Mouse (Mus musculus): ENCODE data around the gene Cox6a2. TPM values are rescaled to one million over a fixed set of nuclear protein-coding genes. Genes with fewer than 3 reads are reported as not detected.

The Cox6a2 gene
- polyA plus RNA-seq (2015; fragmentation: Nextera tagmentation; extraction: Ambion mirVana): 3.9 and 6.8 TPM in 2 replicates

DNA sequence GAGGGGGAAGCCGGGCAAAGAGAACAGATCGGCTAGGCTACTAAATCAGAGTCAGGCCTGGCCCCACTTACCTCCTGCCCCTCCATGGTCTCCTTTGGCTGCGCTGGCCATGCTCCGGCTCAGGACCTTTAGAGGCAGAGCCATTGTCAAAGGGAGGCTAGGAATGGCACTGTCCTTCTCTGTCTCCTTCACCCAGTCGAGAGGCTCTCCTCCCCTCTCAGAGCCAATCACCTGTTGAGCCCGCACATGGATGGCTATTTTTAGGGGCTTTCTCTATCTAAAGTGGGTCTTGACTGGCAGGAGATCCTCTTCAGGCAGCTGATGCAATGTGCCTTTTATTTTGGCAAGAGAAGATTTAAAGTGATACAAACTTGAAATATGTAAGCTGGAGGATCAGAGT lies at the start of gene Cox6a2:
Gene Cox6a2 (minus strand): TSS at position 236 of the 400 bp plus-strand sequence.
- Histone ChIP-seq H3K36me3 (replicated peaks) (no peaks in the 10 kb centered on the region), H3K27me3 (no peaks in the 10 kb centered on the region; the same call in 1 of the 2 replicates), H3K4me1 (replicated peaks) (no peaks in the 10 kb centered on the region), H3K9ac (no peak within 1 kb of the TSS), H3K27ac (replicated peaks) (no peak within 1 kb of the TSS), H3K4me3 (replicated peaks) (no peak within 1 kb of the TSS), H3K4me2 (no peak within 1 kb of the TSS), H3K9me3 (replicated peaks) (no peaks in the 10 kb centered on the region)
- WGBS (ENCODE audit: insufficient replicate concordance): 72% methylated on average over 6 of the region's 6 CpGs
- ATAC-seq (ENCODE audit: insufficient read depth): no peak

DNA sequence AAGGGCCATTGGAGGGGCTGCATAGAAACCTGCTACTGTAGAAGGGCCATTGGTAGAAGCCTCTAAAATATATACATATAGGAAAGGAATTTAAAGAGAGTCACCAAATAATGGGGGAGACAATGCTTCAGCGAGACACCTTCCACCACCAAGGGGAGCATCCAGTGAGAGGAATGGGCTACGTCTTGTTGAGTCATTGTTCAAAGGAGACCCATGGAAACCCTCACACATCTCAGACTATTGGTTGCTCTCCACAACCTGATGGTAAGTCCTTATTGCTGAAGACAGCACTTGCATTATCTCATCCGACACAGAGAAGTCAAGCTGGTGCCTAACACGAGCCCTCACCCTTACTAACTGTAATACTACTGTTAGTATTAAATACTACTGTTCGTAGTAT lies 49.6 kb upstream of the Cox6a2 start:
- Histone ChIP-seq H3K27ac (replicated peaks) (no peak overlapping the region), H3K36me3 (replicated peaks) (no peaks in the 10 kb centered on the region), H3K9ac (no peak overlapping the region), H3K4me1 (replicated peaks) (peaks cover 9% of the 10 kb centered on the region), H3K4me3 (replicated peaks) (no peak overlapping the region), H3K9me3 (replicated peaks) (no peaks in the 10 kb centered on the region), H3K27me3 (peaks cover 91% of the 10 kb centered on the region), H3K4me2 (no peak overlapping the region)
- ATAC-seq (ENCODE audit: insufficient read depth): no peak
- WGBS (ENCODE audit: insufficient replicate concordance): 74% methylated on average over 5 of the region's 5 CpGs

DNA sequence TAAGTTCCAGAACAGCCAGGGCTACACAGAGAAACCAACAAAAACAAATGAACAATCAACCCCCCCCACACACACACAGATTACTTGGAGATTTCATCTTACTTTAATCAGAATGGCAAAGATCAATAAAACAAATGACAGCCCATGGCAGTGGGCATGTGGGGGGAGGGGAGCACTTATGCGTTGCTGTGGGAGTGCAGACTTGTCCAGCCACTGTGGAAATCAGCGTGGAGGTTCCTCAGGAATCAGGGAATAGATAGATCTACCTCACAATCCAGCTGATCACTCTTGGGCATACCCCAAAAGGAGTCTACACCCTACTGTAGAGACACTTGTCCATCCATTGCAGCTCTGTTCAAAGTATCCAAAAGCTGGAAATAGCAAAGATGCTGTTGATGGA lies 48.8 kb upstream of the Cox6a2 start:
- Histone ChIP-seq H3K9me3 (replicated peaks) (no peaks in the 10 kb centered on the region), H3K27ac (replicated peaks) (no peak overlapping the region), H3K4me2 (no peak overlapping the region), H3K4me3 (replicated peaks) (no peak overlapping the region), H3K36me3 (replicated peaks) (no peaks in the 10 kb centered on the region), H3K27me3 (peaks cover 91% of the 10 kb centered on the region), H3K4me1 (replicated peaks) (peaks cover 14% of the 10 kb centered on the region), H3K9ac (no peak overlapping the region)
- 50% methylated on average over 2 of the region's 2 CpGs for WGBS (ENCODE audit: insufficient replicate concordance)
- ATAC-seq (ENCODE audit: insufficient read depth): no peak

DNA sequence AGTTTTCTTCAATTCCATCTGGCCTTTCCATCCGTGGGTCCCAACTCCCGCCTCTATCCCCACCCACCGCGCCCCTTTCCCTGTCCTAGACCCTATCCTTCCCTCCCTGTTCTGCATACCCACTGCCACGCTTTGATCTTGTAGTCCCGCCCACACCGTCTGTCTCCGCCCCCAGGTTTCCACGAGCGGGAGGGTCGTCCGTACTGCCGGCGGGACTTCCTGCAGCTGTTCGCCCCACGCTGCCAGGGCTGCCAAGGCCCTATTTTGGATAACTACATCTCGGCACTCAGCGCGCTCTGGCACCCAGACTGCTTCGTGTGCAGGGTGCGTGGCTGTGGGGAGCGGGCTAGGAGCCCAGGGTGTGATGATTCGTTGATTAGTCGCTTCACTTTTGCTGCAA lies 46.4 kb upstream of the Cox6a2 start:
- no peak overlapping the region for H3K9ac ChIP-seq
- no peak overlapping the region for H3K27ac ChIP-seq (replicated peaks)
- no peak for ATAC-seq (ENCODE audit: insufficient read depth)
- H3K27me3 ChIP-seq: peaks cover 80% of the 10 kb centered on the region
- H3K4me3 ChIP-seq (replicated peaks): no peak overlapping the region
- H3K36me3 ChIP-seq (replicated peaks): no peaks in the 10 kb centered on the region
- 21% methylated on average over 24 of the region's 24 CpGs for WGBS (ENCODE audit: insufficient replicate concordance)
- H3K9me3 ChIP-seq (replicated peaks): no peaks in the 10 kb centered on the region
- H3K4me1 ChIP-seq (replicated peaks): peaks cover 25% of the 10 kb centered on the region
- H3K4me2 ChIP-seq: peak overlapping the region; percentile 33; the same call in 1 of the 2 replicates

DNA sequence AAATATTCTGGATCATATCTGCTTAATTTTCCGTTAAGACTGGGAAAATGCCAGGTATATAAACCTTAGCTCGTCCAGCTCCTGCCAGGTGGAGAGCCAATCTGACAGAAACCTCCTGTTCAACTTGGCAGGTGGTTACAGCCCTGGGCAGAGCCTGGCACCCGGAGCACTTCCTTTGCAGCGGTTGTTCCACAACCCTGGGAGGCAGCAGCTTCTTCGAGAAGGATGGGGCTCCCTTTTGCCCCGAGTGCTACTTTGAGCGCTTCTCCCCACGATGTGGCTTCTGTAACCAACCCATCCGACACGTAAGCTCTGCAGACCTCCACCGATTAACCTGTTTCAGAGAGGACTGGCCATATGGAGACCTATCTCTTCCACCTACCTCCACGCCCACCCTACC lies 45.8 kb upstream of the Cox6a2 start:
- Histone ChIP-seq H3K36me3 (replicated peaks) (no peaks in the 10 kb centered on the region), H3K9me3 (replicated peaks) (no peaks in the 10 kb centered on the region), H3K4me2 (no peak overlapping the region), H3K4me3 (replicated peaks) (no peak overlapping the region), H3K27me3 (peaks cover 75% of the 10 kb centered on the region), H3K4me1 (replicated peaks) (peaks cover 32% of the 10 kb centered on the region), H3K27ac (replicated peaks) (no peak overlapping the region), H3K9ac (no peak overlapping the region)
- 50% methylated on average over 12 of the region's 12 CpGs for WGBS (ENCODE audit: insufficient replicate concordance)
- no peak for ATAC-seq (ENCODE audit: insufficient read depth)

DNA sequence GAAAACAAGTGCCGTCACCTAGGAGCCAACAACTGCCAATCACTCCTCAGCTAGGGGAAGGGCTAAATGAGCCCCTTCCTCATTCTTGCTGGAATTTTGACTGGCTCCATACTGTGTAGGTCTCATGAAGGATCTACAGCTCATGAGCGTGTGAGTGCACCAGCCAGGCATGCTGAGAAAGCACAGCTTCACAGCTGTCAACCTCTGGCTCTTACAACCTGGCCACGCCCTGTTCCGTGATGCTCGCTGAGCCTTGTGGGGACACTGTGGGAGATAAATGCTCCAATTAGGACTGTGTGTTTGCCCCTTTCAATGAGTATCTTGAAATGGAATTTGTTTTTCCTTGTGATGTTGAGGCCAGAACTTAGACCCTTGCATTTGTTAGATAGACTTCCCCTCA lies 43.8 kb upstream of the Cox6a2 start:
- Histone ChIP-seq H3K27me3 (peaks cover 65% of the 10 kb centered on the region), H3K4me2 (no peak overlapping the region), H3K9me3 (replicated peaks) (no peaks in the 10 kb centered on the region), H3K4me1 (replicated peaks) (peaks cover 42% of the 10 kb centered on the region), H3K27ac (replicated peaks) (no peak overlapping the region), H3K36me3 (replicated peaks) (peaks cover 5% of the 10 kb centered on the region), H3K4me3 (replicated peaks) (no peak overlapping the region), H3K9ac (no peak overlapping the region)
- no peak for ATAC-seq (ENCODE audit: insufficient read depth)
- WGBS (ENCODE audit: insufficient replicate concordance): 57% methylated on average over 5 of the region's 5 CpGs

DNA sequence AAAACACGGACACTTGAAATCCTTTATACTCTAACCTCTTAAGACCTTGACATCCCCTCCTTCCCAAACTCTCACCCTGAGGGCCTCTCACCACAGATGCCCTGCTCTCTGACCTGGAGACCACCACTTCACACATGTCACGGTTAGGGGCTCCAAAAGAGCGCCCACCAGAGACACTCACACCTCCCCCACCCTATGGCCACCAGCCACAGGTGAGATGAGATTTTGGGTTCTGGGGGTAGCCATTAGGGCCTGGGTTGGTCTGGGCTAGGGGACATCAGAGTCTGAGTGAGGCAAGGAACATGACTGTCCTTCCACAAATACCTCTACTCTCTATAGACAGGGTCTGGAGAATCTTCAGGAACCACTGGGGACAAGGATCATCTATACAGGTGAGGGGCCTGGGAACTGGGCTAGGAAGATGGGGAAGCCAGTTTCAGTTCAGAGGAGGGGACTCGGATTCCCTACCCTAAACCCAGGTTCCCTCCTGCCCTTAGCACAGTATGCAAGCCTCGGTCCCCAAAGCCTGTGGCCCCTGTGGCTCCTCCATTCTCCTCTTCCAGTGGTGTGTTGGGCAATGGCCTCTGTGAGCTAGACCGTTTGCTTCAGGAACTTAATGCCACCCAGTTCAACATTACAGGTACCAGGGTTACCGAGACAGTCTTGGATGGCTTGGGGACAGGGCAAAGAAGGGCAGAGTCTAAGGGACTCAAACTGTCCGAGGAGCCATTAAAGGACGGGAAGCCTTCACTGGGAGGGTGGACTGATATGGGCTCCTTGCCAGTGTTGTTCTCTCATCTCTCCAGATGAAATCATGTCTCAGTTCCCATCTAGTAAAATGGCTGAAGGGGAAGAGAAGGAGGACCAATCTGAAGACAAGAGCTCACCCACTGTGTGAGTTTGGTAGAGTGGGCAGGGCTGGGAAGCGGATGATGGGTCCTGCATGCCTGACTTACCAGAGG lies 42.2 kb upstream of the Cox6a2 start:
- Histone ChIP-seq H3K4me1 (replicated peaks) (peaks cover 42% of the 10 kb centered on the region), H3K27ac (replicated peaks) (no peak overlapping the region), H3K4me2 (peak overlapping the region; percentile 80; the same call in 1 of the 2 replicates), H3K36me3 (replicated peaks) (peaks cover 17% of the 10 kb centered on the region), H3K9ac (no peak overlapping the region), H3K4me3 (replicated peaks) (no peak overlapping the region), H3K27me3 (peaks cover 50% of the 10 kb centered on the region), H3K9me3 (replicated peaks) (no peaks in the 10 kb centered on the region)
- no peak for ATAC-seq (ENCODE audit: insufficient read depth)
- WGBS (ENCODE audit: insufficient replicate concordance): 76% methylated on average over 10 of the region's 10 CpGs

DNA sequence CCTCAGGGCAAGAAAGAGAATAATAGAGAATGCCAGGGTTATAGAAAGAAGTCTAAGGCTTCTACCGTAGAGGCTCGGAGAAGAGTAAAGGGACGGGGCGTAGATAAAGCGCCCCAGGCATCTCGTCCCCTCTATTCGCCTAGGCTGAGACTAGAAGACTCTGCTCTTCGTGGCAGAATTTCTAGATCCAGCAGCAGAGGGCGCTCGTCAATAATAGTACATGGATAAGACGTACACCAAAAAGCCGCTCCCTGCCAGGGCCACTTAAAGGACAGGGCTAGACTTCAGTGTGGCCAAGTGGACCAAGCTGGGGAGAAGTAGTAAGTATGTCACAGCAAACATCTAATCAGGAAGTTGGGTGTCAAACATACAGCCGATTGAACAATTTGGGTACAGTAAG lies 41.3 kb upstream of the Cox6a2 start:
- Histone ChIP-seq H3K4me1 (replicated peaks) (peaks cover 39% of the 10 kb centered on the region), H3K9ac (peak overlapping the region; percentile 65), H3K4me2 (peak overlapping the region; percentile 80), H3K9me3 (replicated peaks) (no peaks in the 10 kb centered on the region), H3K36me3 (replicated peaks) (peaks cover 24% of the 10 kb centered on the region), H3K27me3 (peaks cover 40% of the 10 kb centered on the region), H3K27ac (replicated peaks) (peak overlapping the region; percentile 60), H3K4me3 (replicated peaks) (peak overlapping the region; percentile 54)
- 2% methylated on average over 13 of the region's 13 CpGs for WGBS (ENCODE audit: insufficient replicate concordance)
- ATAC-seq (ENCODE audit: insufficient read depth): peak; percentile 81

DNA sequence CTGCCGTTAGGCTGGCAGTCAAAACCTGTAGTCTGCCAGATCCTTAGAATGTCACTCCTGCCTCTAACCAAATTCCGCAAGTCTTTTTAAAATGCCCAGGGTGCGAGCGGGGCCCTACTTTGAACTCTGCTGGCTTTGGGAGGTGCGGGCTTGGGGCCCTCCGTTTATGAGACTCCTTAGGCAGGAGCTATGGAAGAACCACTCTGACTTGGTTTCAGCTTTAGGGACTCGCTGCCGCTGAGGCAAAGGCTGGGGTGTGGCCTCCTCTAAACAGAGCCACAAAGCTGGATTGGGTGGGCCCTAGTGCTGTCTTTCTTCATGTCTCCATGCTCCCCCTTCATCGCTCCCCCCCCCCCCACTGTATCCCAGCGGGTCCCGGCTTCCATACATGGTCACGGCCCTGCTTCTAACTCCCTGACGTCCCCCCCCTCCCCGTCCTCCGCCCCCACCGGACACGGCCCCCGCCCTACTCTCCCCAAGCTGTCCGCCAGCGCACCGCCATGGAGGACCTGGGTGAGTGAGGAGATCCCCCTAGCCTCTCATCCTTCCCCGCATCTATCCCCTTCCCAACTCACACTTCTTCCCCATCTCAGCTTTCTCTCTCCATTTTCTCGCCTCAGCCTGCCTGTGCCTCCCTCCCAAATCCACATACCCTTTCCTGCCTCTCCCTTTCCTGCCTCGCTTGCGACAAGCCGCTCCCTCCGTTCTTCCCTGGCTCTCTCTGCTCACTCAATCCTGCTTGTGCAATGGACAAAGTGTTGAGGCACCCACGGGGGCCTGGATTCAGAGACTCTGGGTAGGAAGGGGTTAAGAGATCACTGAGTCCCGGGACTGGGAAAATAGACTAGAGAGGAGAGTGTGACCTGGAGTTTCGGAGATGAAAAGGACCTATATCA lies 40.6 kb upstream of the Cox6a2 start, which contains the start of gene Tgfb1i1:
Gene Tgfb1i1 (plus strand): TSS at position 317 of the 896 bp plus-strand sequence.
- Histone ChIP-seq H3K36me3 (replicated peaks) (peaks cover 30% of the 10 kb centered on the region), H3K27me3 (peaks cover 33% of the 10 kb centered on the region), H3K4me2 (peak within 1 kb of the TSS; percentile 80), H3K27ac (replicated peaks) (peak within 1 kb of the TSS; percentile 60), H3K9me3 (replicated peaks) (no peaks in the 10 kb centered on the region), H3K9ac (peak within 1 kb of the TSS; percentile 65), H3K4me1 (replicated peaks) (peaks cover 33% of the 10 kb centered on the region), H3K4me3 (replicated peaks) (peak within 1 kb of the TSS; percentile 54)
- 10% methylated on average over 29 of the region's 30 CpGs for WGBS (ENCODE audit: insufficient replicate concordance)
- peak; percentile 37 for ATAC-seq (ENCODE audit: insufficient read depth)

DNA sequence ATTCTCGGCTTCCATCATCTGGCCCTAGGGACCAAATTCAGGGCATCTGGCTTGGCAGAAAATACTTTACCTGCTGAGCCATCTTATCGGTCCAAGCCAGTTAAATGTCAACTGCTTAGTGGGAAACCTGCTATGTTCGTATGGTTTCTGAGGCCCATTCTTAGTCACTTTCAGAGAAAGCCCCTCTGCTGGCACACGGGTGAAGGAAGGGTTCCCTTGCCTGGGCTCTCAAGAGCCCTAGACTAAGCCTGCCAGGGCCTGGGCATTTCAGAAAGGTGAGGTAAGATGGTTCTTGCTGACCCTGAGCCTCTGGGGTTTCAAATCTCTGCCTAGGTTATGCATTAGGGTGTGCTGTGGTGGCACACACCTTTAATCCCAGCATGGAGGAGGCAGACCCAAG lies 39.4 kb upstream of the Cox6a2 start:
- no peak overlapping the region for H3K27ac ChIP-seq (replicated peaks)
- 77% methylated on average over 4 of the region's 4 CpGs for WGBS (ENCODE audit: insufficient replicate concordance)
- no peak overlapping the region for H3K4me3 ChIP-seq (replicated peaks)
- no peak for ATAC-seq (ENCODE audit: insufficient read depth)
- peaks cover 41% of the 10 kb centered on the region for H3K36me3 ChIP-seq (replicated peaks)
- peaks cover 37% of the 10 kb centered on the region for H3K4me1 ChIP-seq (replicated peaks)
- no peak overlapping the region for H3K4me2 ChIP-seq
- no peaks in the 10 kb centered on the region for H3K9me3 ChIP-seq (replicated peaks)
- peaks cover 23% of the 10 kb centered on the region for H3K27me3 ChIP-seq
- H3K9ac ChIP-seq: no peak overlapping the region
